Mouse (Mus musculus) cerebellum, adult 2 months (tissue): Measurements from ENCODE around the gene Notch3.

Source experiments
- CTCF ChIP-seq: fragments of 200-500 bp; IDR thresholded peaks from 2 replicates; pipeline ENCODE4 v1.5.1; 2011; ENCODE audit warnings: low read depth, mild to moderate bottlenecking, control low read depth, low read length, moderate library complexity, borderline replicate concordance; ENCODE audit not compliant: insufficient read depth
- POLR2A ChIP-seq: fragments of 200-500 bp; IDR thresholded peaks from 2 replicates; pipeline ENCODE4 v1.6.1; 2011; ENCODE audit warnings: low read length, control low read depth, borderline replicate concordance; ENCODE audit not compliant: insufficient read depth

DNA sequence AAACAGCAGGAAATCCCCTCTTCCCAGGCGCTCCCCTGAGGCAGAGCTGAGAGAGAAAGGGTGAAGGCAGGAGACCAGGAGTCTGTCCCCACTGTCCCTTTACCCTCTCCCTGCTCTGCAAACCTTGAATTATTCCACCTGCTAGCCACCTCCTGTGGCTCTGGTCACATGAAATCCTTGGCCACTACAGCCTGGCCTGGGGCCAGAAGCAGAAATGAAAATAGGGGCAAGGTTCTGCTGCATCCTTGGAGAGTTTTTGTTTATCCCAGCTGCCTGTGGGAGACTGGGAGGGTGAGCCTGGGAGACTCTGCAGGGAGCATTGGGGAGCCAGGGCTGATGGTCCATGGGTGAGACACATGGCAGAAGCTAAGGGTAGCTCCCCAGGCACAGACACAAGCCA, 69.0 kb downstream of the Notch3 start:
- TF ChIP-seq CTCF (no peak), POLR2A (no peak)
